Mouse (Mus musculus): ENCODE measurements at regions not wholly inside any gene's neighbourhood (a gene's known extent, or its start where the extent isn't known, plus 50 kb on each side); places are given as distances from the start of the nearest gene placed in this dataset.

- no peak for TF ChIP-seq CTCF (IDR thresholded peaks at IDR 0.05; ENCODE audit: low read depth)
- TF ChIP-seq EP300 (IDR thresholded peaks at IDR 0.05; ENCODE audit: low read depth), result no peak
Measured at GRCm38 (mm10) chr13:83741591-83742021, 237.8 kb downstream of the Mef2c start.

Measured in heart, postnatal 0 days (tissue).